Mouse (Mus musculus): ENCODE data around the gene Gpc3. TPM values are rescaled to one million over a fixed set of nuclear protein-coding genes. Genes with fewer than 3 reads are reported as not detected.

The Gpc3 gene
- total and polyA plus RNA-seq, 3 experiments = not detected

DNA sequence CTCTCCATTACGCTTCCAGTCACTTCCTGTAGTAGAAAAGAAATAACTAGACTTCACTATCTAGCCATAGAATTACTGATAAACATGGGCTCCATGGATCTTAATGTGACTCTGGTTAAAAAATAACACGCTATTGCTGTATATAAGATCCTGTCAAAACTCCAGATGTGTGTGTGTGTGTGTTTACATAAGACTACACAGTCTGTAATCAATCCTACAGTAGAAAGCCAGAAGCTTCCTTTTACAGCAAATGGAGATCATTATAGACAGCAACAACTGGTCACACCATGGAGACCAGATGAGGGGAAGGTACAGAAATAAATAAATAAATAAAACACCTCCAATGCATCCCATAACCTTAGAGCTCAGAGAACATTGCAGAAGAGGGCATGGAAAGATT lies 81.6 kb downstream of the Gpc3 start:
- H3K4me3 ChIP-seq (replicated peaks in 1 of 3; ENCODE audit: low read depth in 2 of 3, low read length in 2 of 3, poor library complexity in 1 of 3) = no peak overlapping the region
- no peaks in the 10 kb centered on the region for H3K36me3 ChIP-seq (replicated peaks in 1 of 2; ENCODE audit: control insufficient read depth in 1 of 2, insufficient read depth in 1 of 2, low read length in 1 of 2)
- H3K4me2 ChIP-seq (ENCODE audit: insufficient read depth, low read depth, poor library complexity, severe bottlenecking) = no peak overlapping the region
- H3K27ac ChIP-seq (ENCODE audit: insufficient read depth, low read depth) = no peak overlapping the region
- TF ChIP-seq SMC3 (IDR thresholded peaks at IDR 0.05; ENCODE audit: low read depth, low read length) (no peak), POLR2AphosphoS2 (IDR thresholded peaks at IDR 0.05; ENCODE audit: low read depth, low read length) (no peak), ZNF384 (IDR thresholded peaks at IDR 0.05; ENCODE audit: low read depth, low read length) (no peak), MAX (IDR thresholded peaks at IDR 0.05; ENCODE audit: low read length) (no peak), RAD21 (IDR thresholded peaks at IDR 0.05; ENCODE audit: low read depth, low read length) (no peak), HCFC1 (IDR thresholded peaks at IDR 0.05; ENCODE audit: low read depth, low read length) (no peak), MXI1 (IDR thresholded peaks at IDR 0.05; ENCODE audit: low read depth, low read length) (no peak), USF1 (IDR thresholded peaks at IDR 0.05; ENCODE audit: low read depth, low read length) (no peak), TCF12 (IDR thresholded peaks at IDR 0.05; ENCODE audit: low read depth, low read length) (no peak), CHD2 (IDR thresholded peaks at IDR 0.05; ENCODE audit: low read length) (no peak), MEF2A (IDR thresholded peaks at IDR 0.05; ENCODE audit: borderline replicate concordance, low read depth, low read length) (no peak), IRF4 (IDR thresholded peaks at IDR 0.05; ENCODE audit: low read depth, low read length) (no peak), USF2 (conservative IDR thresholded peaks at IDR 0.05; ENCODE audit: low read depth, low read length) (no peak), POLR2A (IDR thresholded peaks at IDR 0.05; ENCODE audit: low read depth, low read length) (no peak)
- H3K79me2 ChIP-seq (replicated peaks; ENCODE audit: control insufficient read depth, extremely low read depth, insufficient read depth, poor library complexity, severe bottlenecking) = no peaks in the 10 kb centered on the region
- H3K27me3 ChIP-seq (replicated peaks) = no peaks in the 10 kb centered on the region
- in situ Hi-C loops (cut with MboI; ENCODE audit: low pct_ligation_motif_present, low pct_unique_long_range_greater_than_20kb, low sequenced_read_pairs) = no loop called here
- H3K9me3 ChIP-seq (replicated peaks; ENCODE audit: low read length) = no peaks in the 10 kb centered on the region
- no peaks in the 10 kb centered on the region for H3K4me1 ChIP-seq (ENCODE audit: control insufficient read depth in 1 of 2, insufficient read depth in 2 of 2)
- no peak for DNase-seq (ENCODE audit: extremely low read depth)
- no peak overlapping the region for H3K9ac ChIP-seq (ENCODE audit: insufficient read depth, low read depth)
- dilution Hi-C loops (cut with MboI; ENCODE audit: extremely low pct_ligation_motif_present, extremely low pct_unique_long_range_greater_than_20kb, low sequenced_read_pairs) = no loop called here

DNA sequence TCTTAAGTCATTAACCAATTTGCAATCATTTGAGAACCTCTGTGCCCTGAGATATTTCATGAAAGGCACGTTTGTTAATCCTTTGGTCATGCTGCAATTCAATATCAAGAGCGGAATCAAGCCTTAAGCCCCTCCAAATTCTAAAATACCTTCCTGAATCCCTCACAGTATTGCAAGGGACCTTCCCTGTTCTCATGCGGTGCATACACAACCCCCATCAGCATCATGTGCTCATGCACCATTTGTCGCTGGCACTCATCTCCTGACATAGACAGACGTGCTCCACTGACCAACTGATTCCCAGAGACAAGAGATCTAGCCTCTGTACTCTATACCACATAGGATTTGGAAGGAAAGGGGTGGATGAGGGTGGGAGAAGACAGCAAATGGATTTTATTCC lies 87.7 kb downstream of the Gpc3 start:
- in situ Hi-C loops (cut with MboI; ENCODE audit: low pct_ligation_motif_present, low pct_unique_long_range_greater_than_20kb, low sequenced_read_pairs) = no loop called here
- no peak overlapping the region for H3K9ac ChIP-seq (ENCODE audit: insufficient read depth, low read depth)
- no peaks in the 10 kb centered on the region for H3K9me3 ChIP-seq (replicated peaks; ENCODE audit: low read length)
- dilution Hi-C loops (cut with MboI; ENCODE audit: extremely low pct_ligation_motif_present, extremely low pct_unique_long_range_greater_than_20kb, low sequenced_read_pairs) = no loop called here
- DNase-seq (ENCODE audit: extremely low read depth) = no peak
- no peak overlapping the region for H3K4me2 ChIP-seq (ENCODE audit: insufficient read depth, low read depth, poor library complexity, severe bottlenecking)
- no peak overlapping the region for H3K27ac ChIP-seq (ENCODE audit: insufficient read depth, low read depth)
- no peaks in the 10 kb centered on the region for H3K79me2 ChIP-seq (replicated peaks; ENCODE audit: control insufficient read depth, extremely low read depth, insufficient read depth, poor library complexity, severe bottlenecking)
- no peak for TF ChIP-seq NRF1 (IDR thresholded peaks at IDR 0.05; ENCODE audit: low read depth, low read length)
- TF ChIP-seq SMC3 (IDR thresholded peaks at IDR 0.05; ENCODE audit: low read depth, low read length) = no peak
- no peak for TF ChIP-seq ZC3H11A (IDR thresholded peaks at IDR 0.05; ENCODE audit: low read depth, low read length)
- TF ChIP-seq GABPA (IDR thresholded peaks at IDR 0.05; ENCODE audit: insufficient replicate concordance, low read depth, low read length) = no peak
- TF ChIP-seq MXI1 (IDR thresholded peaks at IDR 0.05; ENCODE audit: low read depth, low read length) = no peak
- no peak for TF ChIP-seq HCFC1 (IDR thresholded peaks at IDR 0.05; ENCODE audit: low read depth, low read length)
- no peak for TF ChIP-seq ETS1 (conservative IDR thresholded peaks at IDR 0.05; ENCODE audit: low read depth, low read length)
- no peak for TF ChIP-seq JUND (conservative IDR thresholded peaks at IDR 0.05; ENCODE audit: low read depth, low read length)
- no peak for TF ChIP-seq NELFE (IDR thresholded peaks at IDR 0.05; ENCODE audit: low read depth, low read length)
- no peak for TF ChIP-seq MAFK (IDR thresholded peaks at IDR 0.05; ENCODE audit: insufficient replicate concordance, low read length)
- TF ChIP-seq ELF1 (IDR thresholded peaks at IDR 0.05; ENCODE audit: low read depth, low read length) = no peak
- no peak for TF ChIP-seq ZNF384 (IDR thresholded peaks at IDR 0.05; ENCODE audit: low read depth, low read length)
- no peak for TF ChIP-seq PAX5 (IDR thresholded peaks at IDR 0.05; ENCODE audit: low read length)
- TF ChIP-seq SIN3A (IDR thresholded peaks at IDR 0.05; ENCODE audit: low read length) = no peak
- TF ChIP-seq MEF2A (IDR thresholded peaks at IDR 0.05; ENCODE audit: borderline replicate concordance, low read depth, low read length) = no peak
- H3K27me3 ChIP-seq (replicated peaks) = no peaks in the 10 kb centered on the region
- H3K36me3 ChIP-seq (replicated peaks in 1 of 2; ENCODE audit: control insufficient read depth in 1 of 2, insufficient read depth in 1 of 2, low read length in 1 of 2) = no peaks in the 10 kb centered on the region
- H3K4me1 ChIP-seq (ENCODE audit: control insufficient read depth in 1 of 2, insufficient read depth in 2 of 2) = no peaks in the 10 kb centered on the region
- no peak overlapping the region for H3K4me3 ChIP-seq (replicated peaks in 1 of 3; ENCODE audit: low read depth in 2 of 3, low read length in 2 of 3, poor library complexity in 1 of 3)

All from CH12.LX (cell line).